Mouse (Mus musculus) gastrocnemius, adult 18-20 months (tissue): ENCODE results near the gene Tubg1. TPM values are rescaled to one million over a fixed set of nuclear protein-coding genes. Genes with fewer than 3 reads are reported as not detected.

Source experiments
- DNase-seq: peaks from one replicate; pipeline ENCODE4 v3.0.0; 2021; ENCODE audit warnings: low spot score
- total RNA-seq, 2 experiments: library from RNA; stranded (reverse); gene quantifications; 2 replicates each; pipeline ENCODE4 v1.2.3; 2021

Tubg1 gene
- total RNA-seq, 2 experiments from 2014 or later: 24.7 to 26.2 TPM

DNA sequence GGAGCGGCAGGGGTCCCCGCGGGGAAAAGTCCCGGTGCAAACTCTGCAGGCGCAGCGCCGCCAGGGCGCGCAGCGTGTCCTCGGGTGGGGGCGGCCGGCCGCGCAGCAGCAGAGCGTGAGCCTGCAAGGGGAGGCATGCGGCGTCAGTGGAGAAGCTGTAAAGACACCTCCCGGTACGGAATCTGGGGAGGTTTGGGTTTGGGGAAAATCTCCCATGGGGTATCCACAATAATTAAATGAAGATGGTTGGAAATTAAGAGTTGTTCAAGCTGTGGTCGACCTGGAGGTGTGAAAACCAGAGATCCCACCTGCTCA, 44.6 kb downstream of the Tubg1 start:
- no peak for DNase-seq

DNA sequence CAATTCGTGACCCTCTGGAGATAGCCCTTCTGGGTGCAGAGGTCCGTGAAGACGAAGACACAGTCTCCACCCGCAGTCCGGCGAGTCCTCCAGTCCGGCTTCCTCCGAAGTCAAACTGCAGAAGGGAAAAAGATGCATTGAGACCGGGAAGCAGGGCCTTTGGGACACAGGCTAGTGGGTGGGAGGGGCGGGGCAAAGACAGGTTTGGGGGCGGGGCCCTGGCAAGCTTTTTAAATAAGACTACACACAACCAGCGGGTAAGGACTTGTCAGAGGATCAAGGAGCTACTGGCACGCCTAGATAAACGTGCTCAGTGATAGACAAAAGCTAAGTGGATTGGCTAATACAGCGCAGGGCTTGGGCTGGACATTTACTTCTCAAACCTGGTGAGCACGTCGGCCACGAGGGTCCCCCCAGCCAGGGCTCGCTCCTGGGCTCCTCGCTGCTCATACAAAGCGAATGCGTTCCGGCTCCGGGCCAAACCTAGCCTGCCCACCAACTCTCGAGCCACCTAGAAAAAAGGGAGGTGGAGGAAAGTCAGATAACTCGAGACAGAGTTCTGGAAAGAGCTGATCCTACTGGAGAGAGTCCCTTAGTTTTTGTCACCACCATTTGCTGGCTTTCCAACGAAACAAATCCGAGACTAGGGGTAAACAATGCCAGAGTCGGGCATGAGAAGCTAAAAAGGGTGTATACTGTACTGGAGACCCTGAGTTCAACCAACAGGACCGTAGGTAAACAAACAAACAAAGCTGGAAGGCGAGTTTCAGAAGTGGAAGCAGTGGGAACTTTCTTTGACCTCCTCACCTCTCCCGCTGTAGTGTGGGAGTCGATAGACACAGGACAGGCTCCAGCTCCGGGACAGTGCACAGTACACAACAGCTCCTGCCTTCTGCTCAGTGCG, 45.2 kb downstream of the Tubg1 start:
- no peak for DNase-seq

DNA sequence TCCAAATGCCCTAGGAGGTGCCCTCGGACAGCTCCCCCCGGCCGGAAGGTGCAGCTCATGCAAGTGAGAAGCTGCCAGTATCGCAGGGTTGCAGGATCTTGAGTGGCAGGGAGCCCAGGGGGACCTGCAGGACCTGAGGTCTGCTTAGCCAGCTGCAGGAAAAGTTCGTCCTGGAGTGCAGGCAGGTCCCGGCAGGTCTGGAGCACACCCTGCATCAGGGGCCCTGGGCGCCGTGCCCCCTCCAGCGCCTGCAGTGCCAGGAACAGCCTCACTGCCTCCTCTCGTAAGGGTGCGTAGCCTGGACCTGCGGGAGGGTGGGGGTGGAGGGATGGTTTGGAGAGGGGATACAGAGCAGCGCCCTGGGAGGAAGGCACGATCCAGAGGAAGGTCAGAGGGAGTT, 46.6 kb downstream of the Tubg1 start:
- DNase-seq: no peak

DNA sequence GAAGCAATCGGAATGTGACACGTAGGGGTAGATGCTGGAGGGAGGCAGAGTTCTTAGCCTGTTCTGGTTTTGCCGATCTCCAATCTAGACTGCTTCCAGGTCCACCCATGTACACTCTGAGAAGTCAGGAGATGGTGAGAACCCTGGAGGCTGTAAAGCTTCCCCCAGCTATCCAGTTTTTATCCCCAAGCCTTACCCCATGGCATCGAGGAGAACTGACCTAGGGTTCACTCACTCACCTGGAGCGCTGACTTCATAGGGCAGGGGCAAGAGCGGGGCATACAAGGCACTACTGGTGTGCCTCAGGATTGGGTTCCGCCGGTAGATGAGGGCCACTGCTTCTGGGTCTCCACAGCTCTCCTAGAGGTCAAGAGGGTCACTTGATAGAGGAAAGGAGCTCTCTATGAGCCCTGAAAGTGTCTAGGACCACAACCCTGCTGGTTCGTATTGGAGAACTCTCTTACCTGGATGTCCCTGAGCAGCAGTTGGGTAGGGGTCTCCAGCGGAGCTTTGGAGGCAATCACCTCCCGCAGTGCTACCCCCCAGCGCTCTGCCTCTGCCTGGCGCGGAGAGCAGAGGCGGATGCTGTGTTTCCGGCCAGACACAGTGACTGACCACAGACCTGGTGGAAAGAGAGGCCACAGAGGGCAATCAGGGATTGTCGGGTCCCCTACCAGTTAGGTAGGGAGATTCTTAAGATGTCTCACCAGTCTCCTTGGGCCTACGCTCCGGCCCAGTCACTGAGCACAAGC, 47.6 kb downstream of the Tubg1 start:
- no peak for DNase-seq

DNA sequence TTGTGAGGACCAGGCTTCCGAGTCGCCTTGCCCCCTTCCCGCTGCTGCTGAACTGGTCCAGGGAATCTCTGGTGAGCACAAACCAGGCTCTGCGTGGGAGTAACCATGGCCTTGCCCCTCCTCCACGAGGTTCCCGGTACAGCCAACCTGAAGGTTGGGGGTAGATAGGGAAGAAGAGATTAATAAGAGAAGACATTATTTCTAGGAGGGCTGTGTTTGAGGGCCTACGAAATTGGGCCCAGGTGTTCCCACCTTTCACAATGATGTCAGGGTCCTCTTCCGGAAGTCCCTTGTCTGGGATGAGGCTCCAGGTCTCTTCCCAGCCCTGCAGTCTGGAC, 48.2 kb downstream of the Tubg1 start:
- no peak for DNase-seq

DNA sequence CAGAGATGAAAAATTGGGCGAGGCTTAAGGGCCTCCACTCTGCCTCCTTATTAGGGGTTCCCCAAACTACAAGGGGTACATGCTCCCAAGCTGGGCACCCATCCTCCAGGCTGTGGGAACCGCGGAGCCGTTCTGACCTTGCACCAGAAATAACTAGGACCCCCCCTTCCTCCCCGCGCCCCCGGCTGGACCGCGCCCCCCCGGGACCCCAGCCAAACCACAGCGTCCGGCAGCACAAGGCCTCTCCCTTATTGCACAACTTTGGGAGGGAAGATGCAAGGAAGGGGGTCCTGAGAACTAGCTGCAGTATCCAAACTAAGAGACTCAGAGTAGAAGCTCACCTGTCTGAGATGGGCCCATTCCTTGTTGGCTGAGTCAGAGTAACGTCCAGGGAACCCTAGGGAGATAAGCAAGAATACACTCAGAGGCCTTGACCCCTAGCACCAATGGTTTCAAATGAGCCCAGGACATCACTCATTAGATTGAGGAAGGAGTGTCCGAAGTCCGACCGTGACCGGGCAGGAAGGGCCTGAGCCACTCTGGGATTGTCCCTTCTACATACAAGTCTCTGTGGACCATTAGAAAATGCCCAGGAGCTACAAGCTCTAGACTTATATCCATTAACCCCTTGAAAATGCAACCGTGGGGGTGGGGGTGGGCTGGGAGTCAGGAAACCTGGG, 48.7 kb downstream of the Tubg1 start:
- DNase-seq: peak; percentile 52

DNA sequence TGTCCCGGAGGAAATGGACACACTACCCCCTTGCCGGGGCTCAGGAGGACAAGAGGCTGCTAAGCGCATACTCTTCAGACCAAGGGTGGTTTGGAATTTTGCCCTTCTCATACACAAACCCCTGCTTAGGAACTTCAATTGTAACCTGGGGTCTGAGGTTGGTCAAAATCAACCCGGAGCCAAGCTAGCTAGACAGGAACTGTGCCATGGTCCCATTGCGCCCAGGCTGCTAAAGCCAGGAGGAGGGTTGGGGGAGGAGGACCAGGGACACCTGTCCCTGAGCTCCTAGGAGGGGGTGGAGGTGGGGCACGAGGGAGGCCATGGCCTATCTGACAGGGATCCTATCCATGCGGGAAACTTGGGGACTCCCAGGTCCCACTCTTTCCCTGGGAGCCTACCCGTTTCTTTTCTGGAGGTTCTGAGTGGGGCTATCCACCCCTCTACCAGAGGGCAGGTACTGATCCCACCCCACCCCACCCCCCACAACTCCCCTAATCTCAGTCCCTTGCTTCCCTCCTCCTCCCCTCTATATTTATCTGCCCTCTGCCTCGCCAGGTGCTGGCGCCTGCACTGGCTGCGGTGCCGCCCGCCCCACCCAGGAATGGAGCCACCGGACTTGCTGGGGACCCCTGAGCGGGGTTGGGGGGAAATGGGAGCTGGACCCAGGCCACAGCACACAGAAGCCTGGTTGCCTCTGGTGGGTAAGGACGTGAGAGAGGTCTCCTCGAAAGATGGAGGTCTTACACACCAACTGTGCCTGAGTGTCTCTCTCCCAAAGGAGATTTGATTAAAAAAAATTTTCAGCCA, 49.8 kb downstream of the Tubg1 start:
- peak; percentile 57 for DNase-seq

DNA sequence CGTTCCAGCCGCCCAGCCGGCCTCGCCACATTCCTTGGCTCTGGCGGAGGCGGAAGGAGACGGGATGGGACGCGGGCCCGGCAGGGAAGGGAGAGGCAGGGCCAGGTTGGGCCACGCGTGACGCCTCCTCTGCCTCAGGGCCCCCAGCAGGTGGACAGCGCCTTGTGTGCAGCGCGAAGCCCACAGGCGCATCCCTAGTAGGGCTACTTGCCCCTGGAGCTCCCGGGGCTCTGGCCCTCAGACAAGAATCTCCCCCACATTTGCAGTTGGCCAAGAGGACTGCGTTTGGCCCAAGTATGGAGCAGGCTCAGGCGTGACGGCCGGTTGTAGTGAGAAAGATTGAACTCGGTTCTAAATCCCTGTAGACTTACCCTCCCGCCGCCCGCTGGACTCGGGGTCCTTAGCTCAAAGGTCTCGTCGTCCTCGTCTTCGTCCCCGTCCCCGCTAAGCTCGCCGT, 50.6 kb downstream of the Tubg1 start, which contains the start of gene Cntnap1:
Gene Cntnap1, plus strand, starts transcription at position 170 of the 457 bp plus-strand sequence.
- peak; percentile 78 for DNase-seq

DNA sequence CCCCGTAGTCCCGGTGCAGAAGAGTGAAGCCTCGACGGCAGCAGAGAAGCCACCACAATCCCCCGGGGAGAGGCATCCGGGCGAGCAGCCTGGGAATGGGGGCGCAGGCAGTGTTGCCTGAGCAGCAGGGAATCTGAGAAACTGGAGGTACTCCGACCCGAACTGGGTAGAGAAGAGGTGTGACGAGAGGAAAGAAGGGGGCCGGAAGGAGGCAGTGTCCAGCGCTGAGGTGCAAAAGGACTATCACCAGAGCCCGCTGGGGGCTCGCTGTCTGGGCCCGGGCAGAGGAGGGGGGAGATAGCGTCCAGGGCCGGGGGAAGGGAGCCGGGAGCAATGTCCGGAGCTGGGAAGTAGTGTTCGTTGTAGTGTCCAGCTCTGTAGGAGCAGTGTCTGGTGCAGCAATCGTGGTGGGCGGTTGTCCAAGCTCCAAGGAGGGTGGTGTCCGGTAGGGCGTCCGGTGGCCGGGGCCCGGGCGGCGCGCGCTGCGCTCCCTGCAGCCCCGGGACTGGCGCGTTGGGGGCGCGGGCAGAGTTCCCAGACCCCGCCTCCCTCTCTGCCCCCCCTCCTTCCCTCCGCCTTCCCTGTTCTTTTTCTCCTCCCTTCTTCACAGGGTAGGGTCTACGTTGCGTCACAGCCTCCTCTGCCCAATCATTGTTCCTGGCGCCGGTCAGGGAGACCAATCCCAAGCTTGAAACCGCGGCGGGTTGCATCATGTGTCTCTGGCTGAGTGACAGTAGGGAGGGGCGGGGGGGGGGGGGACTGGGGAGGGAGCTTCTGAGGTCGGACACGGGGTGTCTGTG, 51.3 kb downstream of the Tubg1 start, which contains the start of gene Plekhh3:
Gene Plekhh3, minus strand, starts transcription at position 541 of the 800 bp plus-strand sequence.
- DNase-seq: peak; percentile 96

DNA sequence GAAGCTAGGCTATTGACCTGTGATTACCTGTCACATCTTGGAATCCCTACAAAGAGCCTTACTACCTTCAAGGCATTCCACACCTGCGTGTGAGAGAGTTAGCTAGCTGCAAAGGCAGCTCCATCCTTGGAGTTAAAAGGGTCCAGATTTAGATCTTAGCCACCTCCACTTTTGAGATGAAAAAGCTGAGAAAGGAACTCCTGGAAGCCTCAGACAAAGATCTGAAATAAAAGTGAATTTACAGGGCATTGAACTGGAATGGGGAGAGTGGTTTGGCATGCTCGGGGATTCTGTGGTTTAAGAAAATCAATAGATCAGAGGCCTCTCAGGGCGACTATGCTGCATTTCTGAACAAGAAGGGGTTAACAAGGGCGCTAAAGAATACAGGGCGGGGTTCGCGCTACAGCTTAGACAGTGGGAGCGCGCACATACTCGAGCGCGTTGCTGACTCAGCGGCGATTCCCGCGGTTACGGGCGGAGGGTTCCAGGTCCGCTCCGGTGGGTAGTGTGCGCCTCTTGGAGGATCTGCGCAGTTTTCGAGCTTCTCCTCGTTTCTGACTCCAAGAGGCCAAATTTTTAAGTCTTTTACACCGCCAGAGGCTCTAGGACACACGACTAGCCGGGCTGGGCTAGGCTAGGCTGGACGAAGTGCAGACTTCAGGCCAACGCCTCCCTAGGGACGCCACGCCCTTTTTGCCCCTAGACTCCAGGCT, 52.1 kb downstream of the Tubg1 start:
- peak; percentile 67 for DNase-seq

DNA sequence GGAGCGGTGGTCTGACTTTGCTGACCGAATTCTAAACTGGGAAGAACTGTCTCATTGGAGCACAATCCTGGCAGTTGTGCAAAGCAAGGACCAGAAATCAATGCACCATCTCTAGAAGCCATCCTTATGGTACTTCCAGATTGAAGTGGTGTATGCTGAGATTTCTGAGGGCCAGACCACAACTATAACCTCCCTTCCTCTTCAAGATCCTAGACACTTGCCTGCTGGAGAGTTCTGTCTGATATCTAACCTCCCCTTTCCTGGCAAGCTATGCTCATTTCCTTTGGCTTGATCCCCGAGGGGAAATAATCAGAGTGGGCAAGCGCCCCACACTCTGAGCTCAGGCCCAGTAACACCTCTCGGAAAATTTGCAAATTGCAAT, 52.7 kb downstream of the Tubg1 start:
- DNase-seq: no peak

DNA sequence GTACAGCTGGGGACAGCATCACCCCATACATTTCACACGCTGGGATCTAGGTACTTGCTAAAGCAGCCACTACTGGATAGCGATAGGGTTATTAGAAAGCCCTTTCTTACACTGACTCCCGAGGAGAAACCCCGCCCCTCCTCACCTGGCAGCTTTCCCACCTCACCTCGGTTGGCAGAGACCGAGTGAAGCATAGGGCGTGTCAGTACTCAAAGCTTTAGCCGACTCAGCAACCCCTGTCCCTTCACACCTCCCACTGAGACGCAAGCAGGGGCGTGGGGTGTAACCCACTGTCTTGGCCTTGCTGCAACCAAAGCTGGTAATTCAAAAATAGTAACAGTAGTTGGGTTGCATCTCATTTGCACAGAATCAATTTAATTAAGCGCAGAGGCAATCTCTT, 53.4 kb downstream of the Tubg1 start:
- peak; percentile 49 for DNase-seq

DNA sequence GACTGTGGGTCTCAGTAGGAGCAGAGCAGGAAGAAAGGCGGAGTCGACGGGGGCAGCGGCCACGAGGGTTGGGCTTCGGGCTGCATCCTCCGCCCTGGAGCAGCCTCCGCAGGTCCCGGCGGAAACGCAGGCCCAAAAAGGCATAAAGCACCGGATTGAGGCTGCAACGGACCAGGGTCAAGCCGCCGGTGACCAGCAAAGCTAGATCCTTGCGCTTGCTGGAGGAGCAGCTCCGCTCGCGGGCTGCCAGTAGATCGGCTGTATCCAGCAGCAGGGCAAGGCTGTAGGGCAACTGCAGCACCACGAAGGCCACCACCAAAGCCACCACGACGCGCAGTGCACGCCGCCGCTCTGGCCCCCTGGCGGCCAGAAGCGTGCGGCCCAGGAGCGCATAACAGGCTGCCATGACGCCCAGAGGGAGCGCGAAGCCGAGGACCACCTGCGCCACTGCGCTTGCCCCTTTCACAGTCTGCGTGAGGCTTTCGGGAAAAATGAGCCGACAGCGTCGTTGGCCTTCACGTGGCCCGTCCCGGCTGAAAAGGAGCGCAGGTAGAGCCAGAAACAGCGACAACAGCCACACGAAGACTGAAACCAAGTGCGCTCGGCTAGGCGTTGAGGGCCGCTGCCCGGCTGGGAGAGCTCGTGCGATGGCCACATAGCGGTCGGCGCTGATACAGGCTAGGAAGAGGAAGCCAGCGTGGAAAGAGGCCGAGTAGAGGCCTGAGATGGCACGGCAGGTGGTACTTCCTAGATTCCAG, 54.1 kb downstream of the Tubg1 start:
- peak; percentile 79 for DNase-seq

DNA sequence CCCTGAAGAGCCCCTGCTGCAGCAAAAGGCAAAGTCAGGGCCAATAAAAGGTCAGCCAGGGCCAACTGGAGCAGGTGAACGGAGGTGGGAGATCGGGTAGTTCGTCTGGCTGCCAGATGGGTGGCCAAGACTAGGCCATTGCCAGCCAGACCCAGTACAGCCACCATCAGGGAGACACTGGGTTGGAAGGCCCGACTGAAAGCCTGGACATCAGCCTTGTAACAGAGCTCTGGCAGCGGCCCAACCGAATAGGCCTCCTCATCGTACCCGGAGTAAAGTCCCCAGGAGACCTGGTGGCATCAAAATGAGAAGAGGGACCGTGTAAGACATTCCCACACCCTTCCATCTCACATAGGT, 54.6 kb downstream of the Tubg1 start:
- no peak for DNase-seq

DNA sequence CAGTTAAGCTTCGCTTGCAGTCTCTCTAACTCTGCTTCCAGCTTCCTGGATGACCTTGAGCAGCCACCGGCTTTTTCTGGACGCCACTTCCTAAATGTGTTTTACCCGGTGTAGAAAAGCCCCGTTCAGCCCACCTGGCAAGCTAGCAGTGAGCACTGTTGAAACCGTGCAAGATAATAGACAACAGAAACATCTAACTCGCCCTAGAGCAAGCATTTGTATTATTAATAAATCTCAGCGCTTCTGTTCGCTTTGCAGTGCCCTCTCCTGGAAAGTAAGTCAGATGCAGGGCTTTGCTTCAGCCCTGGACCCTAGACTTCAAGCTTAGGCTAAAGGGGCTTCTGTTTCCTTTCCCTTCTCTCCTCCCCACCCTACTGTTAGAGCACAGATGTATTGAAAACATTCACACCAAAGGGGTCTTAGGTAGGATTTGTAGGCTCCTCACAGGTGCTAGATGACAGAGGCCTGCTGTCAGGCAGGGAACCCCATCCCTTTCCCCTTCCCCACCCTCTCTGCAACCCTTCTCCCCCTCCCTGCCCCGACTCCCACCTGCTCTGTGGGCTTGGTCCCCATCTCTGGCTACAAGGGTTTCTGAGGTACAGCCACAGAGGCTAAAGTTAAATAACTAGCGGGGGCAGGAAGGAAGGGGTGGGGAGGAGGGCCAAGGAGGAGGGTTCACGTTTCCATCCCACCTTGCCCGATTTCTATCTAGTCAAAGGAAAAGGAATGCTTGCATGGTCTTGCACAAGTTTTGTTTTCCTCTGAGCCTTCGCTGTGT, 55.3 kb downstream of the Tubg1 start, which contains the start of gene Ccr10:
Gene Ccr10, minus strand, starts transcription at position 593 of the 778 bp plus-strand sequence.
- no peak for DNase-seq

DNA sequence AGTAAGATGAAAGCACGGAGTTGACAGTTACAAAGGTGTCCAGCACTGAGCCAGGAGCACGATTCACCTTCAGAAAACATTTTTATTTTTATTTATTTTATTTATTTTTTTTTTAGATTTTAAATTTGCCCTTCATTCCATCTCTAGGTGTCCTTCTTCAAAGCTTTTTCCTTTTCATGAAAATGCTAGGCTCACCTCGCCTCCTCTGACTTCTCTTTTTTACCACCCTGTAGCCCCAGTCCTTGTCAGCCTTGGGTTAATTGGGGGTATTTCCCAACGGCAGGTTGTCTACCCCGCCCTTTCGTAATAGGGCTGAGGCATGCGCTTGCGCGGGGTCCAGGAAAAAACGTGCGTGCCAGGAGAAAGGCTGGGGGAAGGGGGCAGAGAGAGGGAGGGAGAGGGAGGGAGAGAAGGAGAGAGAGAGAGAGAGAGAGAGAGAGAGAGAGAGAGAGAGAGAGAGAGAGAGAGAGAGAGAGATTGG, 55.9 kb downstream of the Tubg1 start:
- no peak for DNase-seq
